Mouse (Mus musculus) megakaryocyte, adult 5-6 weeks (primary cell): ENCODE data around the gene Pip5k1c. TPM values are rescaled to one million over a fixed set of nuclear protein-coding genes. Genes with fewer than 3 reads are reported as not detected.
A peak's percentile ranks its signal among the peaks of the same experiment; 100 is the strongest.

Experiments used
- ATAC-seq: 2 replicates; pipeline ENCODE4 v1.8.0; 2016; ENCODE audit warnings: mild to moderate bottlenecking, inconsistent platforms; ENCODE audit not compliant: poor library complexity, severe bottlenecking
- total RNA-seq, 2 experiments: library from RNA; stranded (forward) in 1 of 2; stranded (reverse) in 1 of 2; fragments of 153-499, 151-499 nt in 1 of 2; fragments of 221-1000, 200-1000 nt in 1 of 2; gene quantifications; 2 replicates each; pipeline versions ENCODE4 v1.2.3 to v1.2.4; 2015 to 2017

Pip5k1c gene
- total RNA-seq, 2 experiments from 2014 or later = 28.0 to 40.4 TPM

DNA sequence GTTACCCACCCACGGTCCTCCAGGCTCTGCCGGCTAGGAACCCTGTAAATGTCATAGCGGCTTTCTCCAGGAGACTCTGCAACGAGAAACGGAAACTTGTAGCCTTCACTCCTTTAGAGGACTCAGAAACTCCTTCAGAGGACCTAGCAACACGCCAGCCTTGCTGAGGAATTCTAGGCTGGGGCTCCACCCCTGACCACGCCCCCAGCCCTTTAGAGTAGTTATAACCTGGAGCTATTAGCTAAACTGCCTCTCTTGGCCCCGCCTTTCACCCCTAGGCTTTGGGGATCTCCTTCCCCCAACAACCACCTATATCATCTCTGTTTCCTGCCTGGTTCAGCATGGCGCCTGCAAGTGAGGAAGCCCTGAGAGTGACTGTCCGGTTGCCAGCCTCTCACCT, 13.3 kb upstream of the Pip5k1c start:
- no peak for ATAC-seq

- ATAC-seq = no peak
Measured at GRCm38 (mm10) chr10:81284189-81284588, 8.6 kb upstream of the Pip5k1c start.

GRCm38 (mm10) chr10:81284719-81285118, 8.0 kb upstream of the Pip5k1c start:
- ATAC-seq = no peak

- ATAC-seq = peak; percentile 91
Measured at GRCm38 (mm10) chr10:81285694-81286450, 6.9 kb upstream of the Pip5k1c start.

- ATAC-seq = no peak
Measured at GRCm38 (mm10) chr10:81286586-81286985, 6.2 kb upstream of the Pip5k1c start.

GRCm38 (mm10) chr10:81287513-81288157, 5.1 kb upstream of the Pip5k1c start:
- ATAC-seq = no peak

DNA sequence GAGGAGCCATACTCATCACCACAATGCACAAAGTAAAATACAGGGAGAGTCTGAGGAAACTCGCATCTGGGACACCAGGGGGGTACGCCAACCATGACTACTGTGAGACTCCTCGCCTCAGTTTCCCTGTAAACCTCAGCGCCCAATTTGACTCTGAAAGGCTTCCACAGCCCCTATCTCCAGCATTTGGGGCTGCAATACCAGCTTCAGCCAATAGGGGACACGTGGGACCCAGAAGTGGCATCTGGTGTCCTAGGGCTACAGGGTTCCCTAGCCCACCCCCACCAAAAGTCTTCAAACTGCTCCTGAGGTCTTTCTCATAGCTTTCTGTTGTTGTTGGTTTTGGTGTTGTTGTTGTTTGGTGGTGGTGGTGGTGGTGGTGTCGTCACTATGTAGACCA, 4.2 kb upstream of the Pip5k1c start:
- ATAC-seq = no peak

GRCm38 (mm10) chr10:81289278-81289677, 3.5 kb upstream of the Pip5k1c start:
- 0 out of 2 replicates have a peak, but pooled peaks have one; percentile 13 for ATAC-seq

DNA sequence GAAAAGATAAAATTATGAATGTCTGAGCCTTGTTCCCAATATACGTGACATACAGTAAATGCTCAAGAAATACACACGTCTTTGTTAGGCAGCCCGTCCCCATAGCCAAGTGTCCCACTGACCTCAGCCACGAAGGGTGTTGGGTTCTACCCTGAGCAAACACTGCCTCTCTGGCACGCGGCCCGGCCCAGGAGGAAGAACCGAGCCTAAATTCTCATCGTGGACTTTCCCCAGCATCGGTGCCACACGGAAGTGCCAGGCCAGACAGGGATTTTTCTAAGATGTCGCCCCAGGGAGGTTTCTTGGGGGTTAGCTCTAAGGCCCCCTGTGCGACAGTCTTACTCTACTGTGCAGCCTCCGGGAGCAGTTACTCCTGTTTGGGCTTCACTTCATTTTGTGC, 3.0 kb upstream of the Pip5k1c start:
- ATAC-seq = no peak

DNA sequence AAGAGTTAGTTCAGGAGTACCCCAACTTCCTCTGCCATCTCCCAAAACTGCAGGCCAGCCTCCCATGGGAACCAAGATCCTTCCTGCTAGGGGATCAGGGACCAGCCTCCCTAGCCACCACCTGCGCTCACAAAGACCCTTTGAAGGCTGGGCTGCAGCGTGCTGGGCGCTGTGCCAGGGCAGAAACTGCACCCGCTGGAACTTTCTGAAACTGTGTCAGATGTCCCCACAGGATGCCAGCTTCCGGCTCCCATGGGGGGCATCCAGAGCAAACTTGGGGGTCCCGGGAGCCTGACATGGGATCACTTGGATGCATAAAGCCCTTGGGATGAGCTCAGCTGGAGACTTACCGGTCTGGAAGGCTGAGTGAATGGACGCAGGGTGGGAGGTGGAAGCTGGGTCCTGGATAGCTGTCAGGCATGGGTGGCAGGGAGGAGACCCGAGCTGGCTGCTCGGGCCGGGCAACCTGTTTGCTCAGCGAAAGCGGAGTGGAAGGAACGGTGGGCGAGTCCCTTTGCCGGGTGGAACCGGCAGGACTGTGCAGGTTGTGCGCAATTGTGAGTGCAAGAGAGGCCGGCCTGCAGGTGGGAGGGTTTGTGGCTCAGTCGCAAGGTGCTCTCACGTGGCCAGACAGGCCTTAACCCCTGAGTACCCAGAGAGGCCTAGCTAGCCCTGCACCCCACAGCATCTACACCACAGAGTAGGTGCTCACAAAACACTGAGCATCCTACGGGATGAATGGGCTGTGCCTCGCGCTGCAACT, 1.9 kb upstream of the Pip5k1c start:
- ATAC-seq = no peak

DNA sequence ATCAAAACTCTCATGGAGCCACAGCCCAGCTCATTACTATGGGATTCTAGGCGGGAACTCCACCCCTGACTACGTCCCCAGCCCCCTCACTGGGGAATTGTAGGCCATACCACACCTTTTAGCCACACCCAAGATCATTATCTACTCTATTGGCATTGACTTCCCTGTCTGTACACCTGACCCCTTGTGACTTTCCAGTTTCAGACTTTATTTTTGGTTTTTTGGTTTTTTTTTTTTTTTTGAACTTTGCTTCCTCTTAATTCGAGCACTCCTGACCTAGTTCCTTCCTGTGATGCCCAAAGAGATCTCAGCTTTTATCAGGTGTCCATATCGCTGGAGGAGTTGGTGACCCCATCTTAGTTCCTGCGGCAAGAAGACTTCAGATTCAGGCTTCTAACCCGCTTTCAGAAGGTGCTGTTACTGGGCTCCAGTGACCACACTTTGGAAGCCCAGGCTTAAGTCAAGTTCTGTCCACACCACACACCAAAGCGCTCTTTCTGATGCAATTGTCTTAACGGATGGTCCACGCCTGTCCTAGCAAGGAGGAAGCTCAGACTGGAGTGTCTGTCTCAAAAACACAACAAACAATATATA, 1.2 kb upstream of the Pip5k1c start, which contains the start of gene Tjp3:
TSS of gene Tjp3 (minus strand) at position 71 of the 594 bp plus-strand sequence.
- ATAC-seq = peak; percentile 26

GRCm38 (mm10) chr10:81293334-81294030, 719 bp downstream of the Pip5k1c start:
- no peak for ATAC-seq

GRCm38 (mm10) chr10:81294442-81294841, 1.7 kb downstream of the Pip5k1c start:
- ATAC-seq = no peak

DNA sequence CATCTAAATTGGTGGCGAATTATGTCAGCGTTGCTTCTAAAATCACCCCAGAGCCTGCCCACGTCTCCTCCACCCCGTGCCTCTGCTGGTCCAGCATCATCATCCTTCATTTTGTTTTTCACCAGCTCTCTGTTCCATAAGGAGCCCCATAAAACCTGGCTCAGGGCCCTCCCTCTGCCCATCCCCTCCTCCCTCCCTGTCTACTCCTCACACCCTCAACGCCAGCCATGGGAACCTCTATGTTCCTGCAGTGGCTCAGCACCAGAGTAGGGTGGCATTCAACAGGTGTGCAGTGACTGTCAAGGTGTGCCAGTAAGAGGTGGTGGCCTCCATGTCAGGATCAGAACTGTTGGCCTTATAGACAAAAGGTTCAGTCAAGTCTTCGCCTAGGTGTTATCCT, 2.4 kb downstream of the Pip5k1c start:
- no peak for ATAC-seq

- ATAC-seq = no peak
Measured at GRCm38 (mm10) chr10:81297246-81297645, 4.5 kb downstream of the Pip5k1c start.

DNA sequence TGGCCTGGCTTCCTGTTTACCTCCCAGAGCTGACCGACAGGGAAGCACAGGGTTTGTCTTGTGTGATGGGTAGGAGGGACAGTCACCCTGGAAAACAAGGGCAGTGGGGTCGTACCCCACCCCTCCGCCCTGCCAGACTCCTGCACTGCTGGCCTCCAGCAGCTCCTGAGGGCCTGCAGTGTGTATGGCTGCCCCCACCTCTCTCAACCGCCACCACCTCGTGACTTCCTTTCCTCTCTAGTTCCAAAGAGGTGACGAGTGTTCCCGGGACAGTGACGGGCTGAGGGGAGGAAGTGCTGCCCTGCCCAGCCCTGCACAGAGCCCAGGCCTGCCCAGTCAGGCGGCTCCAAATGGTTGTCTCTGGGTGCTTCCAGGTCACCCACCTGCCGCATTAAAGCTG, 5.1 kb downstream of the Pip5k1c start:
- peak; percentile 63 for ATAC-seq

DNA sequence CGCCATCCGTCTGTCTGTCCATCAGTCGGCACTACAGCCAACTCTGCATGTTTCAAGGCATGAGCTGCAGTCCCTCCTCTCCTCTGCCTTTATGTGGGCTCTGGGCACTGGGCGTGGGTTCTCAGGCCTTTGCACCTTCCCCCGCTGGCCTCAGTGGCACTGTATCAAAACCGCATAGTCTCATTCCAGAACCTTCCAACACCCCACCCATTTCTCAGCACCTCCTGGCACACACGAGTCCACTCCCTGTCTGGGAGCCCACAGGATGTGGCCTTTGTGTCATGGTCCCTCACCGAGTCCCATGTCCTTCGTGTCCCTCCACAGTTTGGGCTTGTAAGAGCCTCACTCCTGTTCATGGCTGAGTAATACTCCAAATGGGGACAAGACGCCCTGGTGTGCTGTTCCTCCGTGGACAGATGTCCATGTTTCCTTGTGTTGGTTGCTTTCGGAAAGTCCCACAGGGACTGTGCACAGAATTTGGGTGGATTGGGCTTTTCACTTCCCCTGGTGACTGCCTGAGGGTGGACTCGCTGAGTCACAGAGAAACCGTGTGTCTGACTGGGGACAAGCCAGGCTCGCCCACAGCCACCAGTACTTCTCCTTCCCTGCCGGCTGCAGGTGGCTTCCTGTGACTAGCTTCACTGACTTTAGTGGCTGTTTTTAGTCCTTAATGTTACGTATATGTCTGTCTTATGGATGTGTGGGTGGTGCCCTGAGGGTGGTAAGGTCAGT, 5.8 kb downstream of the Pip5k1c start:
- ATAC-seq = peak; percentile 70

DNA sequence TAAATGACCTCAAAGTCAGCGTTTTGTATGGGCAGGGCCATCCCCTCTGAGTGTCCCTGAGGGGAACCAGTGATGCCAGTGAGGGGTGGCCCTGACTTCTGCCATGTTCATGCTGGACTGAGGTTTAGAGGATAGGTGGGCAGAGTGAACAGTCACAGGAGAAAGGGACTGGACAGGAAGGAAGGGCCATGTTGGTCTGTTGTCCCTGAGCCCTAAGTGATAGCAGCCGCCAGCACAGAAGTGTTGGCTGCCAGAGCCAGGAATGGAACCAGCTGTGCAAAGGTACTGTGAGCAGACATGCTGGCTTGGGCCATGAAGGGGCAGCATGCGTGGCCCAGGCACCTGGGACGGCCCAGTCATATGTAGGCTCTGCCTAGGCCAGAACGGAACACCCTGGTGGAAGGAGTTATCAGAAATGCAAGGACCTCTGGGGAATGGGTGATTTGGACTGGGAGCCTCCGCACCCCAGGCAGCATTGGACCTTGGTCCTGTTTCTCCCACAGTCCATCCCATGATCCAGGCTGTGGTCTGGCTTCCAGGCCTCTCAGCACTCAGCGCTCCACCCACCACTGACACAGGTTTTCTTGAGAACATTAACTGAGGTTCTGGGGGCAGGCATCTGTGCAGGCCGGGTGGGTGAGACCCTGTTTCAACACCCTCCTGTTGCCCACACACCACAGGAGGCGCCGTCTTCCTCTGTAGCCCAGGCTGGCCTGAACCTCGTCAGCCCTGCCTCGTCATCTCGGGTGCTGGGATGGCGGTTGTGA, 7.0 kb downstream of the Pip5k1c start:
- ATAC-seq = no peak

- no peak for ATAC-seq
Measured at GRCm38 (mm10) chr10:81300352-81300907, 7.7 kb downstream of the Pip5k1c start.
